Mouse (Mus musculus): ENCODE measurements around the gene Prokr2.

DNA sequence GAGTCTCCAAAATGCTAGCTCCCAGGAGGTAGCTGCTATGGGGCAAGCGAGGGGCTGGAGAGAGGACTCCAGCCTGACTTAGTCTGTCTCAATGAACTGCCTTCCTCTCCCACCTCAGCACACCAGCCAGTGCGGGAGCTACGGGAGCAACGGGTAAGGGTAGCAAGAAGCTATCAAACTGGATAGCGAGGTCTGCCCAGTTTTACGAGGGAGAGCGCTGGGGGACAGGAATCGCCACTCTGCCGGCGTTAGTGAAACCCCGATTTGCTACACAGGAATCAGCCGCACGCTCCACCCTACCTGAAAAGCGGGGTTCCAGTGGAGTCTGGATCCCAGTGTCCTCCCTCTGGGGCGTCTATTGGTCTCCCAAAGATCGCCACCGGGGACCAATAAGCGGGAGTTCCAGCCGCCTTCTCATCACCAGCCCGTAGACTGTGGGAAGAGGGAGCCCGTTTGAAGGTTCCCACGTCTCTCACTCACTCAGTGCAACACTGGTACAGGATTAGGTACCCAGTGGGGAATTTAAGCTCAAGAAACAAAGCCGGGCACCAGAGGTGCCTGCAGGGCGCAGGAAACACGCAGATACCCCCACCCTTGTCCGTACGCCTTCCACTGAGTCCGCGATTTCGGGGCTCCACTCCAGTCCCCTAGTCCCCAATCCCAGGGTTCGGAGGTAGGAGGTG, 595 bp downstream of the Prokr2 start:
- TF ChIP-seq REST (IDR thresholded peaks at IDR 0.05; ENCODE audit: insufficient read depth, insufficient read length) (no peak), POLR2A (IDR thresholded peaks at IDR 0.05; ENCODE audit: insufficient read length, low read depth) (no peak), POLR2AphosphoS2 (IDR thresholded peaks at IDR 0.05; ENCODE audit: insufficient read length, low read depth) (no peak), MAX (IDR thresholded peaks at IDR 0.05; ENCODE audit: low read depth) (no peak), USF1 (IDR thresholded peaks at IDR 0.05; ENCODE audit: low read depth) (no peak)

Measured in myocyte (in vitro differentiated cells).